ENCODE assay signal across 8 mouse cellular contexts in the genomic region with DNA sequence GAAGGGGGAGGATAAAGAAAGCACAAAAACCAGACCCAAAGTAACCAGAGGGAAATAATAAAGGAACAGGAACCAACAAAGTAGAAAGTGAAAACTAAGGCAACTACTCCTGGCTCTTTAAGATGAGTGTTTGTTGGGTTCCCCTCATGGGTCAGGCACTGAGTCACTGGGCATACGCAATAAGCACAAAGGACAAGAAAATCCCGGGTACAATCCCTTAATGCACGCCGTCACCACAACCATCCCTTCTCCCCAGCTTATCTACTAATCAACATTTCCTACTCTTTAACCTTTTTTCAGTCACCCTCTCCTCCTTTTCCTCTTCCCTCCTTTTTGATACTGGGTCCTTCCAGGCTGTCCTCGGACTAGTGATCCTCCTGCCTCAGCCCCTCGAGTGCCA. TPM values are rescaled to one million over a fixed set of nuclear protein-coding genes. Genes with fewer than 3 reads are reported as not detected.
A peak's percentile ranks its signal among the peaks of the same experiment; 100 is the strongest.
DNase-seq lines count a peak whose midpoint lies in the region; ATAC-seq and TF ChIP-seq lines count a peak whose summit lies in the region.

No protein-coding gene starts in this region.

- 86% methylated on average over 6 of the region's 6 CpGs for WGBS in kidney, embryonic 16.5 days
- 92% methylated on average over 6 of the region's 6 CpGs for WGBS in hindbrain, embryonic 16.5 days
- WGBS in midbrain, embryonic 15.5 days, result 79% methylated on average over 6 of the region's 6 CpGs

- H3K27me3 ChIP-seq in kidney, embryonic 16.5 days (ENCODE audit: insufficient read depth, low read length), result no peaks in the 10 kb centered on the region
- no peaks in the 10 kb centered on the region for H3K27me3 ChIP-seq in hindbrain, embryonic 16.5 days (replicated peaks; ENCODE audit: control insufficient read depth, insufficient read depth, low read length)
- no peaks in the 10 kb centered on the region for H3K27me3 ChIP-seq in midbrain, embryonic 15.5 days (replicated peaks)

- no peak for ATAC-seq in kidney, embryonic 16.5 days (ENCODE audit: low FRiP score, low TSS enrichment)
- ATAC-seq in hindbrain, embryonic 16.5 days, result no peak
- no peak for ATAC-seq in midbrain, embryonic 15.5 days (replicated peaks)
- ATAC-seq in frontal cortex, adult (ENCODE audit: low TSS enrichment), result no peak

- no peak overlapping the region for H3K27ac ChIP-seq in kidney, embryonic 16.5 days (ENCODE audit: low read length)
- H3K27ac ChIP-seq in bone marrow macrophage, adult 2 months (ENCODE audit: insufficient read depth, low read depth, low read length), result peak overlapping the region; percentile 51
- no peak overlapping the region for H3K27ac ChIP-seq in hindbrain, embryonic 16.5 days (ENCODE audit: low read depth, low read length)
- H3K27ac ChIP-seq in midbrain, embryonic 15.5 days, result no peak overlapping the region

- no peak for DNase-seq in kidney, adult 9 months
- DNase-seq in right cerebral cortex, postnatal 25 days, result no peak
- DNase-seq in embryo, embryonic 9.5 days (ENCODE audit: extremely low spot score), result no peak

- H3K9ac ChIP-seq in kidney, embryonic 16.5 days (replicated peaks; ENCODE audit: low read length), result 0 out of 2 replicates have a peak overlapping the region, but pooled peaks have one; percentile 75
- peak overlapping the region; percentile 43; the same call in 1 of the 2 replicates for H3K9ac ChIP-seq in hindbrain, embryonic 16.5 days (ENCODE audit: low read depth, low read length)
- H3K9ac ChIP-seq in midbrain, embryonic 15.5 days, result no peak overlapping the region

- peaks cover 13% of the 10 kb centered on the region for H3K4me1 ChIP-seq in kidney, embryonic 16.5 days (ENCODE audit: insufficient read depth, low read length)
- peaks cover 11% of the 10 kb centered on the region for H3K4me1 ChIP-seq in bone marrow macrophage, adult 2 months (ENCODE audit: control insufficient read depth, insufficient read depth, low read length)
- peaks cover 27% of the 10 kb centered on the region for H3K4me1 ChIP-seq in hindbrain, embryonic 16.5 days (ENCODE audit: control insufficient read depth, insufficient read depth, low read depth, low read length)
- H3K4me1 ChIP-seq in midbrain, embryonic 15.5 days, result peaks cover 31% of the 10 kb centered on the region

- peaks cover 14% of the 10 kb centered on the region for H3K36me3 ChIP-seq in kidney, embryonic 16.5 days (ENCODE audit: insufficient read depth, low read length)
- peaks cover 11% of the 10 kb centered on the region for H3K36me3 ChIP-seq in hindbrain, embryonic 16.5 days (ENCODE audit: control insufficient read depth, insufficient read depth, low read length)
- H3K36me3 ChIP-seq in midbrain, embryonic 15.5 days (replicated peaks), result peaks cover 14% of the 10 kb centered on the region; the same call in 1 of the 2 replicates

- H3K4me3 ChIP-seq in kidney, embryonic 16.5 days (ENCODE audit: low read length), result peak overlapping the region; percentile 72
- H3K4me3 ChIP-seq in bone marrow macrophage, adult 2 months (ENCODE audit: insufficient read depth, low read length), result peak overlapping the region; percentile 75
- peak overlapping the region; percentile 83 for H3K4me3 ChIP-seq in hindbrain, embryonic 16.5 days (ENCODE audit: low read length)
- peak overlapping the region; percentile 81 for H3K4me3 ChIP-seq in midbrain, embryonic 15.5 days

- H3K9me3 ChIP-seq in kidney, embryonic 16.5 days (ENCODE audit: low read length), result no peaks in the 10 kb centered on the region
- H3K9me3 ChIP-seq in hindbrain, embryonic 16.5 days (ENCODE audit: control insufficient read depth, low read length), result no peaks in the 10 kb centered on the region
- no peaks in the 10 kb centered on the region for H3K9me3 ChIP-seq in midbrain, embryonic 15.5 days

- TF ChIP-seq CTCF in bone marrow macrophage, adult 2 months (IDR thresholded peaks at IDR 0.05; ENCODE audit: low read depth, low read length), result no peak

- TF ChIP-seq POLR2A in bone marrow macrophage, adult 2 months (IDR thresholded peaks at IDR 0.05; ENCODE audit: borderline replicate concordance, low read depth, low read length), result no peak

- H3K4me2 ChIP-seq in kidney, embryonic 16.5 days (replicated peaks; ENCODE audit: low read depth, low read length), result peak overlapping the region; percentile 66
- H3K4me2 ChIP-seq in hindbrain, embryonic 16.5 days (ENCODE audit: low read length), result peak overlapping the region; percentile 76
- H3K4me2 ChIP-seq in midbrain, embryonic 15.5 days, result peak overlapping the region; percentile 64

RNA-seq across cellular contexts. Expression of gene Sirt2, which starts 1.3 kb away (rescaled TPM):
- 67.3 and 75.0 TPM in 2 replicates for polyA plus RNA-seq in kidney, embryonic 16.5 days (2015; fragmentation: Nextera tagmentation; extraction: Ambion mirVana)
- 190 and 192 TPM in 2 replicates for polyA plus RNA-seq in bone marrow macrophage, adult 2 months (2012; ENCODE audit: insufficient read depth, insufficient read length, missing spikeins)
- polyA plus RNA-seq in hindbrain, embryonic 16.5 days (2015; fragmentation: Nextera tagmentation; extraction: Ambion mirVana), result 128 and 130 TPM in 2 replicates
- 125 and 129 TPM in 2 replicates for polyA plus RNA-seq in midbrain, embryonic 15.5 days (2015; fragmentation: Nextera tagmentation; extraction: Ambion mirVana)

RNA-seq across cellular contexts. Expression of gene Nfkbib, which starts 2.1 kb away (rescaled TPM):
- polyA plus RNA-seq in kidney, embryonic 16.5 days (2015; fragmentation: Nextera tagmentation; extraction: Ambion mirVana), result 48.5 and 53.2 TPM in 2 replicates
- 32.1 and 33.4 TPM in 2 replicates for polyA plus RNA-seq in bone marrow macrophage, adult 2 months (2012; ENCODE audit: insufficient read depth, insufficient read length, missing spikeins)
- 70.2 and 72.2 TPM in 2 replicates for polyA plus RNA-seq in hindbrain, embryonic 16.5 days (2015; fragmentation: Nextera tagmentation; extraction: Ambion mirVana)
- polyA plus RNA-seq in midbrain, embryonic 15.5 days (2015; fragmentation: Nextera tagmentation; extraction: Ambion mirVana), result 65.8 and 66.5 TPM in 2 replicates

RNA-seq across cellular contexts. Expression of gene Ccer2, which starts 9.2 kb away (rescaled TPM):
- not detected in 2 replicates for polyA plus RNA-seq in kidney, embryonic 16.5 days (2015; fragmentation: Nextera tagmentation; extraction: Ambion mirVana)
- polyA plus RNA-seq in bone marrow macrophage, adult 2 months (2012; ENCODE audit: insufficient read depth, insufficient read length, missing spikeins), result not detected in 2 replicates
- polyA plus RNA-seq in hindbrain, embryonic 16.5 days (2015; fragmentation: Nextera tagmentation; extraction: Ambion mirVana), result 0.72 and 1.1 TPM in 2 replicates
- polyA plus RNA-seq in midbrain, embryonic 15.5 days (2015; fragmentation: Nextera tagmentation; extraction: Ambion mirVana), result 0.36 and 0.50 TPM in 2 replicates

RNA-seq across cellular contexts. Expression of gene Sars2, which starts 23.4 kb away (rescaled TPM):
- 32.8 and 34.2 TPM in 2 replicates for polyA plus RNA-seq in kidney, embryonic 16.5 days (2015; fragmentation: Nextera tagmentation; extraction: Ambion mirVana)
- 7.2 and 8.2 TPM in 2 replicates for polyA plus RNA-seq in bone marrow macrophage, adult 2 months (2012; ENCODE audit: insufficient read depth, insufficient read length, missing spikeins)
- polyA plus RNA-seq in hindbrain, embryonic 16.5 days (2015; fragmentation: Nextera tagmentation; extraction: Ambion mirVana), result 18.7 and 20.8 TPM in 2 replicates
- polyA plus RNA-seq in midbrain, embryonic 15.5 days (2015; fragmentation: Nextera tagmentation; extraction: Ambion mirVana), result 18.3 and 18.7 TPM in 2 replicates

RNA-seq across cellular contexts. Expression of gene Rinl, which starts 23.6 kb away (rescaled TPM):
- 7.0 and 7.7 TPM in 2 replicates for polyA plus RNA-seq in kidney, embryonic 16.5 days (2015; fragmentation: Nextera tagmentation; extraction: Ambion mirVana)
- 33.3 and 36.4 TPM in 2 replicates for polyA plus RNA-seq in bone marrow macrophage, adult 2 months (2012; ENCODE audit: insufficient read depth, insufficient read length, missing spikeins)
- polyA plus RNA-seq in hindbrain, embryonic 16.5 days (2015; fragmentation: Nextera tagmentation; extraction: Ambion mirVana), result 2.8 and 2.9 TPM in 2 replicates
- polyA plus RNA-seq in midbrain, embryonic 15.5 days (2015; fragmentation: Nextera tagmentation; extraction: Ambion mirVana), result 2.4 and 3.3 TPM in 2 replicates
